Mouse (Mus musculus): Measurements from ENCODE around the gene Bcar3. TPM values are rescaled to one million over a fixed set of nuclear protein-coding genes. Genes with fewer than 3 reads are reported as not detected.

Gene Bcar3
- polyA plus RNA-seq, 1 experiment from 2014 or later = 33.8 TPM

- Histone ChIP-seq H3K4me1 (replicated peaks; ENCODE audit: control insufficient read depth, insufficient read depth, low read length) (0 out of 2 replicates have a peak, but pooled peaks cover 4% of the 10 kb centered on the region), H3K9ac (ENCODE audit: low read depth, low read length) (no peak overlapping the region), H3K27ac (ENCODE audit: low read depth, low read length) (no peak overlapping the region), H3K36me3 (ENCODE audit: control insufficient read depth, insufficient read depth) (no peaks in the 10 kb centered on the region), H3K4me2 (replicated peaks; ENCODE audit: low read depth) (no peak overlapping the region), H3K27me3 (replicated peaks; ENCODE audit: control insufficient read depth, insufficient read depth, low read length) (no peaks in the 10 kb centered on the region), H3K9me3 (ENCODE audit: control insufficient read depth) (no peaks in the 10 kb centered on the region), H3K4me3 (ENCODE audit: low read depth, low read length) (no peak overlapping the region)
- ATAC-seq = peak; percentile 82
- 31% methylated on average over 5 of the region's 5 CpGs for WGBS
- no peak for TF ChIP-seq CTCF (IDR thresholded peaks at IDR 0.05; ENCODE audit: low read depth)
Observed at GRCm38 (mm10) chr3:122348677-122349076, 54.7 kb downstream of the Bcar3 start.

- Histone ChIP-seq H3K27me3 (replicated peaks; ENCODE audit: control insufficient read depth, insufficient read depth, low read length) (no peaks in the 10 kb centered on the region), H3K36me3 (ENCODE audit: control insufficient read depth, insufficient read depth) (no peaks in the 10 kb centered on the region), H3K4me2 (replicated peaks; ENCODE audit: low read depth) (no peak overlapping the region), H3K4me1 (replicated peaks; ENCODE audit: control insufficient read depth, insufficient read depth, low read length) (0 out of 2 replicates have a peak, but pooled peaks cover 4% of the 10 kb centered on the region), H3K27ac (ENCODE audit: low read depth, low read length) (no peak overlapping the region), H3K9ac (ENCODE audit: low read depth, low read length) (no peak overlapping the region), H3K4me3 (ENCODE audit: low read depth, low read length) (no peak overlapping the region), H3K9me3 (ENCODE audit: control insufficient read depth) (no peaks in the 10 kb centered on the region)
- no peak for TF ChIP-seq CTCF (IDR thresholded peaks at IDR 0.05; ENCODE audit: low read depth)
- ATAC-seq = no peak
- WGBS = 70% methylated on average over 3 of the region's 3 CpGs
Observed at GRCm38 (mm10) chr3:122352801-122353200, 58.9 kb downstream of the Bcar3 start.

- Histone ChIP-seq H3K9ac (ENCODE audit: low read depth, low read length) (no peak overlapping the region), H3K4me1 (replicated peaks; ENCODE audit: control insufficient read depth, insufficient read depth, low read length) (no peaks in the 10 kb centered on the region), H3K27me3 (replicated peaks; ENCODE audit: control insufficient read depth, insufficient read depth, low read length) (no peaks in the 10 kb centered on the region), H3K9me3 (ENCODE audit: control insufficient read depth) (no peaks in the 10 kb centered on the region), H3K36me3 (ENCODE audit: control insufficient read depth, insufficient read depth) (no peaks in the 10 kb centered on the region), H3K4me2 (replicated peaks; ENCODE audit: low read depth) (no peak overlapping the region), H3K4me3 (ENCODE audit: low read depth, low read length) (no peak overlapping the region), H3K27ac (ENCODE audit: low read depth, low read length) (no peak overlapping the region)
- no peak for ATAC-seq
- TF ChIP-seq CTCF (IDR thresholded peaks at IDR 0.05; ENCODE audit: low read depth) = no peak
- 82% methylated on average over 7 of the region's 7 CpGs for WGBS
Observed at GRCm38 (mm10) chr3:122359426-122359825, 65.5 kb downstream of the Bcar3 start.

- no peak overlapping the region for H3K4me2 ChIP-seq (replicated peaks; ENCODE audit: low read depth)
- H3K4me1 ChIP-seq (replicated peaks; ENCODE audit: control insufficient read depth, insufficient read depth, low read length) = no peaks in the 10 kb centered on the region
- no peak for TF ChIP-seq CTCF (IDR thresholded peaks at IDR 0.05; ENCODE audit: low read depth)
- ATAC-seq = no peak
- H3K9me3 ChIP-seq (ENCODE audit: control insufficient read depth) = no peaks in the 10 kb centered on the region
- no peak overlapping the region for H3K9ac ChIP-seq (ENCODE audit: low read depth, low read length)
- no peak overlapping the region for H3K27ac ChIP-seq (ENCODE audit: low read depth, low read length)
- H3K4me3 ChIP-seq (ENCODE audit: low read depth, low read length) = no peak overlapping the region
- WGBS = 94% methylated on average over 9 of the region's 9 CpGs
- H3K27me3 ChIP-seq (replicated peaks; ENCODE audit: control insufficient read depth, insufficient read depth, low read length) = no peaks in the 10 kb centered on the region
- H3K36me3 ChIP-seq (ENCODE audit: control insufficient read depth, insufficient read depth) = no peaks in the 10 kb centered on the region
Observed at GRCm38 (mm10) chr3:122359954-122360353, 66.0 kb downstream of the Bcar3 start.

GRCm38 (mm10) chr3:122360721-122361138, 66.8 kb downstream of the Bcar3 start:
- no peak for TF ChIP-seq CTCF (IDR thresholded peaks at IDR 0.05; ENCODE audit: low read depth)
- Histone ChIP-seq H3K4me1 (replicated peaks; ENCODE audit: control insufficient read depth, insufficient read depth, low read length) (no peaks in the 10 kb centered on the region), H3K9ac (ENCODE audit: low read depth, low read length) (no peak overlapping the region), H3K4me2 (replicated peaks; ENCODE audit: low read depth) (no peak overlapping the region), H3K9me3 (ENCODE audit: control insufficient read depth) (no peaks in the 10 kb centered on the region), H3K4me3 (ENCODE audit: low read depth, low read length) (no peak overlapping the region), H3K27ac (ENCODE audit: low read depth, low read length) (no peak overlapping the region), H3K27me3 (replicated peaks; ENCODE audit: control insufficient read depth, insufficient read depth, low read length) (no peaks in the 10 kb centered on the region), H3K36me3 (ENCODE audit: control insufficient read depth, insufficient read depth) (no peaks in the 10 kb centered on the region)
- WGBS = 47% methylated on average over 5 of the region's 5 CpGs
- ATAC-seq = no peak

- ATAC-seq = no peak
- Histone ChIP-seq H3K36me3 (ENCODE audit: control insufficient read depth, insufficient read depth) (no peaks in the 10 kb centered on the region), H3K4me3 (ENCODE audit: low read depth, low read length) (no peak overlapping the region), H3K9ac (ENCODE audit: low read depth, low read length) (no peak overlapping the region), H3K27ac (ENCODE audit: low read depth, low read length) (no peak overlapping the region), H3K4me2 (replicated peaks; ENCODE audit: low read depth) (no peak overlapping the region), H3K27me3 (replicated peaks; ENCODE audit: control insufficient read depth, insufficient read depth, low read length) (no peaks in the 10 kb centered on the region), H3K9me3 (ENCODE audit: control insufficient read depth) (no peaks in the 10 kb centered on the region), H3K4me1 (replicated peaks; ENCODE audit: control insufficient read depth, insufficient read depth, low read length) (no peaks in the 10 kb centered on the region)
- no peak for TF ChIP-seq CTCF (IDR thresholded peaks at IDR 0.05; ENCODE audit: low read depth)
- 45% methylated on average over 2 of the region's 2 CpGs for WGBS
Observed at GRCm38 (mm10) chr3:122362719-122363118, 68.8 kb downstream of the Bcar3 start.

- Histone ChIP-seq H3K9ac (ENCODE audit: low read depth, low read length) (no peak overlapping the region), H3K27ac (ENCODE audit: low read depth, low read length) (no peak overlapping the region), H3K4me2 (replicated peaks; ENCODE audit: low read depth) (no peak overlapping the region), H3K36me3 (ENCODE audit: control insufficient read depth, insufficient read depth) (no peaks in the 10 kb centered on the region), H3K4me3 (ENCODE audit: low read depth, low read length) (no peak overlapping the region), H3K9me3 (ENCODE audit: control insufficient read depth) (no peaks in the 10 kb centered on the region), H3K4me1 (replicated peaks; ENCODE audit: control insufficient read depth, insufficient read depth, low read length) (no peaks in the 10 kb centered on the region), H3K27me3 (replicated peaks; ENCODE audit: control insufficient read depth, insufficient read depth, low read length) (no peaks in the 10 kb centered on the region)
- no peak for ATAC-seq
- no peak for TF ChIP-seq CTCF (IDR thresholded peaks at IDR 0.05; ENCODE audit: low read depth)
- WGBS = 64% methylated on average over 3 of the region's 3 CpGs
Observed at GRCm38 (mm10) chr3:122364565-122364964, 70.6 kb downstream of the Bcar3 start.

Measured in intestine, postnatal 0 days (tissue).